Mouse (Mus musculus) mouse trophoblast stem cell (cell line): ENCODE measurements around the gene Dctn2.
"Not testable (repeated sequence)": the region's sequence is repeated elsewhere in the genome, so short reads cannot be mapped to it uniquely, and the experiment has no call there.

Experiments
- in situ Hi-C, 2 experiments: fragments of 300-500 bp; cut with MseI, MboI; formaldehyde crosslinking; loops; 2 replicates in 1 of 2; 3 replicates in 1 of 2; pipeline ENCODE4 v1.15.1; 2025

Dctn2 gene

GRCm38 (mm10) chr10:127288328-127288799 is 22.2 kb downstream of the Dctn2 start:
- in situ Hi-C loops = no loop called here

GRCm38 (mm10) chr10:127288800-127289572 is 22.8 kb downstream of the Dctn2 start, which contains the start of gene Mbd6:
Mbd6 (minus strand) TSS chr10:127289018.
- in situ Hi-C loops = no loop called here

DNA sequence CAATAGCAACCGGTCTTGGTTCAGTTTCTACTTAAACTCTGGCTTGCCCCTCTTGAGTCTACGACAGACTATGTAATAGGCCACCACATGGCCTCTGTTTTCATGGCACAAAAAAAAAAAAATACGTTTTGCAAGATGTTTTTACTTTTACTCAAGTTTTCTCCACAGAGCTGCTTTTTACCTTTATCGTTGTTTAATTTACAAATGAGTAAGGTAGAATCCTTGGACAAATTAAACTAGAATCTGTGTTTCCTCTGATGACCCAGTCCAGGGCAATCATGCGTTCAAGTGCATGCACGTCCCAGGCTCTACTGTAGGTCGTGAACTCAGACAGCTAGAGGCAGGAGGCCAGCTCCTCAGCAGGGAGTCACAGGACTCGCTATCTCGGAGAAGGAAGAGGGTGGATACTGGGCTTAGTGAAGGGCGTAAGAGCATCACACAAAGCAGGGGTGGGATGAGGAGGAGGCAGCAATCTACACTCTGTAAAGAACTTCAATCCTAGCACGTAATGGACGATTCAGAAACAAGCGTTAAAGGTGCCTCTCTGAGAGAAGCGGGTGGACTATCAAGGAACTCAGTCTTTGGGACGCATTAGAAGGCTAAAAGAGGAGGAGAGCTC is 23.5 kb downstream of the Dctn2 start:
- in situ Hi-C loops = no loop called here

DNA sequence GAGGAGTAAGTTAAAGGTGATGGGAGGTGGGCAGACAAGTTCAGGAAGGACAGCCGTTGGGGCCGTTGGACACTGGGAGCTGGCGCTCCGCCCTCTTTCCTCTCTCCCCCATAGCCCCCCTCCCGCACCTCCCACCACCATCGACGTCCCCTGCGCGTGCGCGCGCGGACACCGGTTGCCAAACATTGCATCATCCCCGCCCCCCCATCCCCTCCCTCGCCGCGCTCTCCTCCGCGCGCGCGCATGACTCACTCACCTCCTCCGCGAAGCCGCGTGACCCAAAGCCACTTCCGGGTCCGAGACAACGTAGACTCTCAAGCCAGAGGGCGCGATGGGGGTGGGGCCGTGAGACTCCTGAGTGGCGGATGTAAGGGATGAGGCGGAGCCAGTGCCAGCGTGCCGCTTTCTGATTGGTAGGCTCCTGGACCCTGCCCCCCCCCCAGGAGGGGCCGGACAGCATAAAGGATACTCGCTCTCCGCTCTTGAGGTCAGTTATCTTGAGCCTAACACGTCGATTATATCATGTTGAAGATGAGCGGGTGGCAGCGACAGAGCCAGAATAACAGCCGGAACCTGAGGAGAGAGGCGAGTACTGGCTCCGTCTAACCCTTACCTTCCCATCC is 24.2 kb downstream of the Dctn2 start:
- in situ Hi-C loops = no loop called here

GRCm38 (mm10) chr10:127290930-127291880 is 25.0 kb downstream of the Dctn2 start:
- in situ Hi-C loops = no loop called here

GRCm38 (mm10) chr10:127291881-127292638 is 25.9 kb downstream of the Dctn2 start:
- in situ Hi-C loops = no loop called here

GRCm38 (mm10) chr10:127292987-127293538 is 26.9 kb downstream of the Dctn2 start:
- in situ Hi-C loops = no loop called here

GRCm38 (mm10) chr10:127293590-127294113 is 27.5 kb downstream of the Dctn2 start:
- in situ Hi-C loops = no loop called here

DNA sequence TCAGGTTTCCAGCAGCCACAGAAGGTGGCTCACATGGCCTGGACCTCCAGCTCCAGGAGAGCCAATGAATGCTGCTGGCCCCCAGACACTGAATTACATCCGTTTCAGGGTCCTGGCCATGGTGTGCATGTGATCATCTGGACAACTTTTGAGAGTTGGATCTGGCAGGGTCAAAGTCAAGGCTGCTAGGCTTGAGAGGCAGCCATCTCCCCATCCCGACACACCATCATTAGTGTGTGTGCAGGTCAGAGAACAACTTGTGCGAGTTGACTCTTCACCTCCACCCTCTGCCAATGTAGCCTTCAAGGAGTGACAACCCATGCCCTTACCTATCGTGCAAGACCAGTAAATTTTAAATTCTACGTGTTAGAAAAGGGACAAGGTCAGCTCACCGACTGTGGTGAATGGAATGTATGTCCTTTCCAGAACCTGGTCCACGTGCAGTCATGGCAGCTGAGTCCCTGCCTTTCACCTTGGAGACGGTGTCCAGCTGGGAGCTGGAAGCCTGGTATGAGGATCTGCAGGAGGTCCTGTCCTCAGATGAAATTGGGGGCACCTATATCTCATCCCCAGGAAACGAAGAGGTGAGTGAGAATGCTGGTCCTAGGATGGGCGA is 28.8 kb downstream of the Dctn2 start:
- in situ Hi-C loops = no loop called here

DNA sequence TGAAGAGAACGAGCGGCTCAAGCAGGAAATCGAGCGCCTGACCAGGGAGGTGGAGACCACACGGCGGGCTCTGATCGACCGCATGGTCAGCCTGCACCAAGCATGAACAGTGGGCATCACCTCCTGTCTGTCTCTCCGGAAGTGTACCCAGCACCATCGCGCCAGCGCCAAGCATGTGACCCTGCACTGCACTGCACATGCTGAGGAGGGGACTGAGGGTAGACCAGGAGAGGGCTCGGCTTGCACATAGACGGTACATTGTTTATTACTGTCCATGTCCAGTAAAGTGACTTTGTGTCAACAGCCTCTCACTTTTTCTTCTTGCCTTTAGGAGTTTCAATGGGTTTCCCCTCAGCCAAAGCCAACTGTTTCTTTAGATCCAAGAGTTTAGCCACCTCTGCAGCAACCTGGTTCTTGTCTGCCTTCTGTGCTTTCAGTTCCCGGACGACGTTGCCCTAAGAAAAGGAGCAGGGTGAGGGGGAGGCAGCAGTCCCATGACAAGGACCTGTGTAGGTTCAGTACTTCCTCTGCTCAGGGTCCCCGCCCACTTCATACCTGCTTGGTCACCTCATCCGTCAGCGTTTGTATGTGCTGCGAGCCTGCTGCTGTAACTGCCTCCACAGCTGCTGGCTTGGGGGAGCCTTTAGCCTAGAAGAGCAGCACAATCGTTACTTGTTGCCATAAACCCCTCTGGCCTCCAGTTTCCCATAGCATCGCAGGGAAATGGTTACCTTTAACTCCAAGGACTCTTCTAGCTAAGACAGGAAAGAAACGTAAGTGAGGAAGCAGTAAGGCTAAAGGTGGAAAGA is 30.0 kb downstream of the Dctn2 start:
- in situ Hi-C loops = no loop called here

DNA sequence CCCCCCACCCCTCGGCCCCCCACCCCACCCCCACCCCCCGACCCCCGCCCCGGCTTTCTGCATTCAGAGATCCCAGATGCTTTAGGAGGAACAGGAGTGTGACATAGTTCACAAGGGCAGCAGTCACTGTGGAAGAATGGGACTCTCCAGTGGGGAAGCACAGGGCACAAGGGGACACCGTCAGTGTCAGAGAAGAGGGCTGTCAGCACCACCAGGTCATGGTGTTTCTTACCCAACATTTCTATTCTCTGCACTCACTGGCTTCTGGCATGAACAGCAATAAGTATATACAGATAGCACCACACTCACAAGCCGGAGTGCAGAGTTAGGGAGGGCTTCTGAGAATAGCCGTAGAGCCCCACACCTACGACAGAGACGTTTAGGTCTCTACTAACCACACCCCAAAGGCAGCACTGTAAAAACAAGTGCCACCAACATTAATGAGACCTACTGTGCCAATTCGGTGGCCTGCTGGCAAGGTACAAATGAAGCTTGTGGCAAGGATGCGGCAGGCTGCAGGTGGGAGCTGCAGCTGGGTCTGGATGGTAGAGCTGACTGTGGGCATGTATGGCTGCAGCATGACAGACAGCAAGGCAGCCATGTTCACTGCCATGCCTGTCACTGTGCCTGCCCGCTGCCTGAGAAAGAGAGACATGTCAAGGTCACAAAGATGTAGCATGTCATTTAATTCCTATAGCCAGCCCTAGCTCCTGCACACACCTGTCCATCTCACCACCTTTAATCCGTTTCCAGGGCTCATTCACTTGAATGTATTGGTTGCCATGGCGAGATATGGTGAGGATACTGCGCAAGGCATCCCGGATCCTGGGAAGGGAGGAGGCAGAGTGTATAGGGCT is 31.1 kb downstream of the Dctn2 start:
- in situ Hi-C loops = no loop called here

DNA sequence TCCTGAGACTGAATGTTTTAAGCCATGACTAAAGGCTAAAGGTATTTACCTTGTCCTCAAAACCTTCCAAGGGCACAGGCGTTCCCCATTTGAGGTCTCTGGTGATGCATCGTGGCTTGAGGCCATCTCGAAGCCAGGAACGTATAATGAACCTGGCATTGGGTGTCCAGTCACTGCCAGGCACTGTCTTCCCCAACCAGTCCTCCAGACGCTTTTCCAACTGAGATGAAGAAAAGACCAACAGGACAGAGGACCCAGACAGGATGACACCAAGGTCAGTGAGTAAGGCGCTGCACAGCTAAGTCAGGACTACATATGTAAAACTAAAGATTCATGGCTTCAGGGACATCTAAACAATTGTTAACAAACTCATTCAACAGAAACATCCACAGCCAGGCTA is 34.2 kb downstream of the Dctn2 start:
- in situ Hi-C loops = no loop called here

DNA sequence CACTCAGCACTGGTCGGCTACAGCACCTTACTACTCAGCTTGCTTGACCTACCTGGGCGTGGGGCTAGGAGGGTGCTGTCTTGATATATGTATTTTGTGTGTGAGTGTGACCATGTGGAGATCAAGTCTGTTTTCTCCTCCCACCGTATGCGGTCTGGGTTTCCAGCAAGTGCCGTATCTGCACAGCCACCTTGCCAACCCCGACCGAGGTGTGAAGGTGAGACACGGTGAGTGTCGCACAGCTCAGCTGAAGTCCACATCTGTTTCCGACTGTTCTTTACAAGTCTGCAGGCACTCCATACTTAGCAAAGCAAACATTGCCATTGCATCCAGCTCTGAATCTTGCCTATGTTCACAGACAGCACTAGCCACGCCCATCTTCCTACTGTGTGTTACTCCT is 37.0 kb downstream of the Dctn2 start:
- in situ Hi-C loops = no loop called here

- in situ Hi-C loops = not testable (repeated sequence)
Observed at GRCm38 (mm10) chr10:127309167-127309566, 43.0 kb downstream of the Dctn2 start.

DNA sequence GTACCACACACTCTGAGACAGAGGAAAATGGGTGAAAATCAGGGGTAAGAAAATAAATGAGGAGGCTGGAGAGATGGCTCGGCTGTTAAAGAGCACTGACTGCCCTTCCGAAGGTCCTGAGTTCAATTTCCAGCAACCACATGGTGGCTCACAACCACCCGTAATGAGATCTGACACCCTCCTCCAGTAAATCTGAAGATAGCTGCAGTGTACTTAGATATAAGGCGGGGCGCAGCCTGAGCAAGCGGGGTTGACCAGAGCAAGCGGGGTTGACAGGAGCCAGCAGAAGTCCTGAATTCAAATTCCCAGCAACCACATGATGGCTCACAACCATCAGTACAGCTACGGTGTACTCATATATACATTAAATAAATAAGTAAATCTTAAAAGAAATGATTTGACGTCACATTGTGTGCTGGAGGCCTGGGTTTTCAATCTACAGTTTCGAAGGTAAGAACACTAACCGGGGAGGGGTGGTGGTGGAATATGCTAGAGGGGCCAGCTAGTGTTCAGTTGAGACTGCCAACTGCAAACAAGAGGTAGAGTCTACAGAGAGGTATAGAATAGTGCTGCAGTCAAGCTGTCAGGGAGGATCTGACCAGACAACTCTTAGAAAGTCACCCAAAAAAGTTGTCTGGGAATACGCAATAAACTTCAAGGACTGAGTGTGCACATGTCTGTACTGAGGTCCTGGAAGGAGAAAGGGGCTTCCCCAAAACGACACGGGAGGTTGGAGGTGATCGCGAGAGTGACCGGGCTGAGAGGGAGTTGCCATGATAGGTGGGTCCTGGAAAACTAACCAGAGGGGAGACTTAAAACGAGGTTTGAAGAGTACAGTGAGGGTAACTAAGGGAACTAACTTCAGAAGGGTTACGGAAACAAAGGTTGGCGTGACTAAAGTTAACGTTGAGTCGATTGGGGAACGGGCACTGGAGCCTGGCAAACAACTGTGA is 44.6 kb downstream of the Dctn2 start:
- in situ Hi-C loops = no loop called here

GRCm38 (mm10) chr10:127311476-127312355 is 45.5 kb downstream of the Dctn2 start, which contains the start of gene Mars:
Mars (minus strand) TSS chr10:127311786.
- in situ Hi-C loops = no loop called here
